Mouse (Mus musculus) hindbrain, embryonic 15.5 days (tissue): ENCODE measurements at regions not wholly inside any gene's neighbourhood (a gene's known extent, or its start where the extent isn't known, plus 50 kb on each side); places are given as distances from the start of the nearest gene placed in this dataset.
A peak's percentile ranks its signal among the peaks of the same experiment; 100 is the strongest.
"Not testable (repeated sequence)": the region's sequence is repeated elsewhere in the genome, so short reads cannot be mapped to it uniquely, and the experiment has no call there.

ENCODE experiments used
- ATAC-seq: fragments of 200-750 bp; cut with Nextera tagmentation; 2 replicates; pipeline ENCODE4 v1.8.0; 2017; ENCODE audit warnings: low read depth, moderate number of reproducible peaks, moderate TSS enrichment; ENCODE audit not compliant: low FRiP score
- H3K27ac ChIP-seq: fragments of 300-500 bp; sonication (generic); replicated peaks from 2 replicates; pipeline ENCODE4 v1.5.1; 2015; ENCODE audit warnings: mild to moderate bottlenecking, inconsistent platforms
- H3K27me3 ChIP-seq: fragments of 300-500 bp; sonication (generic); 2 replicates; pipeline ENCODE4 v1.6.1; 2015; ENCODE audit warnings: control low read depth, inconsistent platforms
- H3K36me3 ChIP-seq: fragments of 300-500 bp; sonication (generic); 2 replicates; pipeline ENCODE4 v1.6.1; 2015; ENCODE audit warnings: control low read depth, inconsistent platforms
- H3K4me1 ChIP-seq: fragments of 300-500 bp; sonication (generic); replicated peaks from 2 replicates; pipeline ENCODE4 v1.6.1; 2015; ENCODE audit warnings: control low read depth, inconsistent platforms
- H3K4me2 ChIP-seq: fragments of 300-500 bp; sonication (generic); 2 replicates; pipeline ENCODE4 v1.6.1; 2015; ENCODE audit warnings: moderate library complexity, mild to moderate bottlenecking, inconsistent platforms
- H3K4me3 ChIP-seq: fragments of 300-500 bp; sonication (generic); 2 replicates; pipeline ENCODE4 v1.5.1; 2015; ENCODE audit warnings: mild to moderate bottlenecking, inconsistent platforms
- H3K9ac ChIP-seq: fragments of 300-500 bp; sonication (generic); 2 replicates; pipeline ENCODE4 v1.6.1; 2015; ENCODE audit warnings: inconsistent platforms
- H3K9me3 ChIP-seq: fragments of 300-500 bp; sonication (generic); 2 replicates; pipeline ENCODE4 v1.6.1; 2016; ENCODE audit warnings: control low read depth, inconsistent platforms
- WGBS: fragments of 180-500 bp; shearing (Covaris S2); methylation state at CpG from one replicate; pipeline ENCODE4 v1.1.7; 2015; 5-methylcytosine and 5-hydroxymethylcytosine counted together

DNA sequence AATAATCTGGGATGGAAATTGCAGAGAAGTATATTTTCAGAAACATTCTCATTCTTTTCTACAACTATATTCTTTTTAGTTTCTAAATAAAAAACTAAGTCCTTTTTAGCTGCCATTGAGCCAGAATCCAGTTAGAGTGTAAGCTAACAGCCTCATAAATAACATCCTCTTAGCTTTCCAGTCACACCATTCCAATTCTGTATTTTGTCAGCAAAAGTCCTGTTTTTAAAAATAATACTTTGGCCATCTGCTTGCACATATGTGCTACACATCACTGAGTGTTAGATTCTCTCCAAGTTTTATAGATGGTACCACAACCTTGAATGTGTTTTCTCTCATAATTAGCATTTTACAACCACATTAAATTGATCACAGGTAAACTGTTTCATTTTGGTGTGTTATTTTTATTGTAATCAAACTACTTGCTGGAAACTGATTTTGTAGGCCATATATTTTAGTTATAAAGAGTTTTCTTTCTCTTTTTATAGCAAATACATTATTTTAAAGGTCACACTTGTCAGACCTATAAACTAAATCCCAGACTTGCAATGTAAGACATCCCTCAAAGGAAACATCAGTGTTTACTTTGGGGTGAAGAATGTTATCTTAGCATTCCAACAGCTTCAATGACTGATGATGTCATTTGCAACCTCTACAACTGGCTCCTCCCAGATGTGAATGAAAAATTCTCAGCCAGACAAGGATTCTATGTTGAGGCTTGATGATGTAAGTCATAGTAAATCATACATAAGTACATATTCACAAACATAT is 1878.9 kb upstream of the Flrt2 start:
- no peak for ATAC-seq
- no peak overlapping the region for H3K4me3 ChIP-seq

DNA sequence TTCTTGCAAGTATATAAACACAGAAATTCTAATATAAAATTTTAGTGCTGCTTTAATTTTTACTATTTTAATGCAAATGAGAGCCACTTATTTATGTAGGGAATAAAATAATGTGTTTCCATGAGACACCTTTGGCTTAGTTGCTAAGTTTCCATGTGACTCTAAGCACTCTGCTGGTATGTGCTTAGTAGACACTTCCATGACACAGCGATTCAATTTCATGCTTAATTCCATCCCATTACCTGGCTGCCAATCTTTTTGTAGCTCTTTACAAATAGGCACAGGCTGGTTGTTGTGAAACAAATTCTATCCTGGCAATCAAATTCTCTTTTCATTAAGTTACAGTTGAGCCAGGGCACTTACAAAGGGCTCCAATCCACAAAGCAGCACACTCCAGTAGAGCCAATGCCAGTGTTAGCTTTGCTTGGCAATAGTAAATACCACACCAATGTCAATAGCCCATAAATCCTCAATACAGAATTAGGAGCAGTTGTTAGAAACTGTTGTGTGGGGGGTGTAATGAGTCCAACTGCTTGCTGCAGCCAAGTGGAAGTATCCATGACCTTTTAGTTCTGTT is 1841.0 kb upstream of the Flrt2 start:
- H3K36me3 ChIP-seq, result no peaks in the 10 kb centered on the region
- no peak overlapping the region for H3K4me2 ChIP-seq
- H3K9ac ChIP-seq, result no peak overlapping the region
- H3K4me3 ChIP-seq, result no peak overlapping the region
- 0 out of 2 replicates have a peak, but pooled peaks cover 3% of the 10 kb centered on the region for H3K4me1 ChIP-seq
- H3K27me3 ChIP-seq, result 0 out of 2 replicates have a peak, but pooled peaks cover 4% of the 10 kb centered on the region
- 21% methylated on average over 1 of the region's 1 CpGs for WGBS
- no peaks in the 10 kb centered on the region for H3K9me3 ChIP-seq
- peak; percentile 73; the same call in 1 of the 2 replicates for ATAC-seq
- no peak overlapping the region for H3K27ac ChIP-seq

More for the DNA sequence above, 1878.9 kb upstream of the Flrt2 start:
- Histone ChIP-seq H3K9ac (no peak overlapping the region), H3K27me3 (no peaks in the 10 kb centered on the region), H3K9me3 (no peaks in the 10 kb centered on the region), H3K4me2 (no peak overlapping the region), H3K36me3 (no peaks in the 10 kb centered on the region), H3K4me1 (no peaks in the 10 kb centered on the region), H3K27ac (no peak overlapping the region)

DNA sequence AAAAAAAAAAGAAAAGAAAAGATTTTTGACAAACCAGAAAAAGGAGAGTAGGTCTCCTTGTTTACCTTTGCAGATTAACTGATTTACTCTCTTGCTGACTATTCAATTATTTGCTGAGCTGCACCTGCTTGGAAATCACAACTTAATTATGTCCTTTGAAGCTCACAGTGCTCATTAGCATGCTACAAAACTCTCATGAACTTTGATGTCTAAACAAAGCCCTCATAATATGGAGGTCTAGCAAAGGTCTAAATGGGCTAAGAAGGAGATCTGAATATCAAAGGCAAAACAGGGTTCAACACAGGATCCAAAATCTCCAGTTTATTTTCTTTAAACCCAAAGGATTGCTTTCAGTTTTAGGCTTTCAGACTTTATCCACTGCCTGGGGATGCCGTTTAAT is 1840.4 kb upstream of the Flrt2 start:
- Histone ChIP-seq H3K27ac (no peak overlapping the region), H3K9me3 (no peaks in the 10 kb centered on the region), H3K9ac (no peak overlapping the region), H3K4me1 (0 out of 2 replicates have a peak, but pooled peaks cover 3% of the 10 kb centered on the region), H3K4me3 (no peak overlapping the region), H3K4me2 (no peak overlapping the region), H3K36me3 (no peaks in the 10 kb centered on the region), H3K27me3 (0 out of 2 replicates have a peak, but pooled peaks cover 4% of the 10 kb centered on the region)
- ATAC-seq, result no peak
- 33% methylated on average over 1 of the region's 1 CpGs for WGBS

DNA sequence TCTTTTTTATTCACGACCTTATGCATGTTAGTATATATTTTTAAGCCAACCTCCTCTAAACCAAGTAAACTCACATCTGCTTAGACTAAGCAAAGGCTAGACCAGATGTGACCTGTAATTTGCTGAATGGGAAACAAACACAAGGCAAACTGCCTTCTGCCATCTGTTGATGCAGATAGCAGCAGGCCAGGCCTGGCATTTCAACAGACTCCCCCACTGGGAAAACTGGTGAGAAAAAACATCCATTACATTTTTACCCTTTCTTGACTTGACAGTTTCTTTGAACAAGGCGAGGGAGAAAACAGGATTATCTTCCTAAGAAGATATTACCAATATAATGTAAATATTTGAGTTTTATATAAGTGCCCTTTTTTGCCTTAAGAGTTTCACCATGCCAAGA is 1806.1 kb upstream of the Flrt2 start:
- Histone ChIP-seq H3K9me3 (no peaks in the 10 kb centered on the region), H3K4me2 (no peak overlapping the region), H3K9ac (no peak overlapping the region), H3K27ac (no peak overlapping the region), H3K4me1 (no peaks in the 10 kb centered on the region), H3K4me3 (no peak overlapping the region), H3K36me3 (no peaks in the 10 kb centered on the region), H3K27me3 (no peaks in the 10 kb centered on the region)
- ATAC-seq, result no peak
- 69% methylated on average over 2 of the region's 2 CpGs for WGBS

- H3K36me3 ChIP-seq, result no peaks in the 10 kb centered on the region
- H3K4me1 ChIP-seq, result no peaks in the 10 kb centered on the region
- no peak overlapping the region for H3K9ac ChIP-seq
- H3K4me3 ChIP-seq, result no peak overlapping the region
- H3K9me3 ChIP-seq, result no peaks in the 10 kb centered on the region
- no peaks in the 10 kb centered on the region for H3K27me3 ChIP-seq
- 87% methylated on average over 3 of the region's 3 CpGs for WGBS
- no peak for ATAC-seq
- no peak overlapping the region for H3K4me2 ChIP-seq
- no peak overlapping the region for H3K27ac ChIP-seq
Observed at GRCm38 (mm10) chr12:93890109-93890508, 1801.9 kb upstream of the Flrt2 start.

DNA sequence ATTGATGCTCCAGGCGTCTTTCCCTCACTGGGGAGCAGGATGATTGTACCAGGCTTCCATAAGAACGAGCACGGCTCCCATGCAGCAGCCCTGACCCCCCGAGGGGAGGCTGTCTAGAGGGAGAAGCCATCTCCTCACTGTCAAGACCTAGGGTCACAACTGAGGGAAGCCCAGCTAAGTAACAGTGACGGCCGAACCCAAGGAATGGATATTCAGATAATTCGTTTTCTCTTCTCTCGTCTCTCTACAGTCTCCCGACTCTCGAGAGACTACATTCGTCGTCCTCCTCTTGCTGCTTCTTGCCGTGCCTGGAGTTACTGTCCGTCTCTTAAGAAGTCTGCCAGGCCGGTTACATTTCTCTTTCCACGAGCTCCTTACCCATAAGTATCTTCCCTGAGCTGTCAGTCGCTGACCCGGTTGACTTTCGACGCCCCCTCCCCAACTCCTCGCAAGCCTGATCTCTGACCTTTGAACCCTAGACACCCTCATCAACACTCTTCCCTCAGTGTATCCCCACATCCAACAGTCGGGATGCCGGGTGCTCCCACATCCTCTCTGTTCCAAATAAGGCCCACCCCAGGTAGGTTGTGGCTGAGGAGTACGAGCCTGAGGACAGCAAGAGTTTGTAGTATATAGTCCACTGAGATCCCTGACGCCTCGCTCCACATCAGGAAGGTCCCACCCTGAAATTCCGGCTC is 1763.3 kb upstream of the Flrt2 start:
- not testable (repeated sequence) for H3K27me3 ChIP-seq, H3K9ac ChIP-seq, H3K4me2 ChIP-seq, H3K27ac ChIP-seq, H3K4me3 ChIP-seq, H3K9me3 ChIP-seq, H3K36me3 ChIP-seq, H3K4me1 ChIP-seq
- WGBS, result 71% methylated on average over 1 of the region's 27 CpGs
- ATAC-seq, result peak; percentile 90

- H3K4me2 ChIP-seq, H3K4me3 ChIP-seq, H3K9ac ChIP-seq, H3K9me3 ChIP-seq, H3K27me3 ChIP-seq, H3K4me1 ChIP-seq, ATAC-seq, H3K36me3 ChIP-seq, H3K27ac ChIP-seq: not testable (repeated sequence)
- WGBS, result 98% methylated on average over 5 of the region's 7 CpGs
Observed at GRCm38 (mm10) chr12:93929239-93929563, 1762.8 kb upstream of the Flrt2 start.

DNA sequence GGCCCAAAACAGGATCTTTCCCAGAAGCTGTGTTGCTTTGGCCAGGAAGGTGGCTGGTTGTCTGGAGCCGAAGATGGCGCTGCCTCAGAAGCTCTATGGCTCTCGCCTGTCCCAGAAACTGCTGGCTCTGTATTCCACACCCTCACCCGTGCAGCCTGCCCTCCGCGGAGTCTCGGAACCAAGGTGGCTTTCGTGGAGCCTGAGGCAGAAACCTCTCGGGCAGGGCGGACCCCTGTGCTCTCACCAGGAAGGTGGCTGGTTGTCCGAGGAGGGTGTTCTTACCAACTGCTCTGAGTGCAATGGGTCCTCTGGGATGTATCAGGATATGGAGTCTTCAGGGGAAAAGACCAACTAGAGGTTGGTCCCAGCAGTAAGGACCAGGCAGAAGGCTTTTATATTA is 1761.8 kb upstream of the Flrt2 start:
- 91% methylated on average over 11 of the region's 11 CpGs for WGBS
- H3K27ac ChIP-seq, H3K36me3 ChIP-seq, H3K9me3 ChIP-seq, H3K27me3 ChIP-seq, H3K4me1 ChIP-seq, H3K9ac ChIP-seq, ATAC-seq, H3K4me2 ChIP-seq, H3K4me3 ChIP-seq: not testable (repeated sequence)

DNA sequence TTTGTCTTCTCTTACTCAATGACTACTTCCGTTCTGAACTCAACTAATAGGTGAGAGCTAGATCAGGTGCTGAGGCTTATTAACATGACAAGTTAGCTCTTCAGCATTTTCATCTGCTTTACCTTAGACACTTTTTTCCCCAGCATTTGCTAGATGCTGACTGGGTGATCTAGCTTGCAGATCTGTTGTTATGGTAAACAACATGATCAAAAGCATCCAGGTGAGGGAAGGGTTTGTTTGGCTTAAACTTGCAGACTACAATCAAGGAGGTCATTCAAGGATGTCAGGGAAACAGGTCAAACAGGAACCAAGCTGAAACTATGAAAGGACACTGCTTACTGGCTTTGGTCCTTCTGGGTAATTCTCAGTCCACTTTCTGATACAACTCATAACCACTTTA is 1731.2 kb upstream of the Flrt2 start:
- no peak overlapping the region for H3K4me2 ChIP-seq
- no peak overlapping the region for H3K27ac ChIP-seq
- 89% methylated on average over 1 of the region's 1 CpGs for WGBS
- no peak overlapping the region for H3K4me3 ChIP-seq
- no peaks in the 10 kb centered on the region for H3K4me1 ChIP-seq
- no peaks in the 10 kb centered on the region for H3K27me3 ChIP-seq
- no peaks in the 10 kb centered on the region for H3K9me3 ChIP-seq
- no peak overlapping the region for H3K9ac ChIP-seq
- ATAC-seq, result no peak
- H3K36me3 ChIP-seq, result no peaks in the 10 kb centered on the region

GRCm38 (mm10) chr12:93981307-93981706 is 1710.7 kb upstream of the Flrt2 start:
- Histone ChIP-seq H3K27ac (no peak overlapping the region), H3K4me1 (no peaks in the 10 kb centered on the region), H3K9me3 (no peaks in the 10 kb centered on the region), H3K4me2 (no peak overlapping the region), H3K4me3 (no peak overlapping the region), H3K27me3 (no peaks in the 10 kb centered on the region), H3K9ac (no peak overlapping the region), H3K36me3 (no peaks in the 10 kb centered on the region)
- ATAC-seq, result no peak
- WGBS, result 73% methylated on average over 1 of the region's 1 CpGs

DNA sequence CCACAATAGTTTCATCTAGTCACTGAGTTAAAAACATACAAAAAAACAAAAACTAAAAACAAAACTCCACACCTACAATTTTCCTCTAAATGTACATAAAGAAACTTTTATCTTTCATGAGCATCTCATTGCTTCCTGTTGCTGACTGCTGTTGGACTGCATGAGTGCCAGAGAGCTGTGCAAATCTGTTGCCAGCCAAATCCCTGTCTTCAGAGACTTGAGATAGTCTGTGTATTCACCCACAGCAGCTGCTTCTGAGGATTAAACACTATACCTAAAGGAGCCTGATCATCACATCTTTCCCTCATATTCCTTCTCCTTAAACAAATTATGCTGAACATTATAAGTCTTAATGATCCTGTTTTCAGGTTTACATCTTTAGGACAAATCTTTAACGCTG is 1700.5 kb upstream of the Flrt2 start:
- H3K36me3 ChIP-seq, result no peaks in the 10 kb centered on the region
- H3K4me1 ChIP-seq, result no peaks in the 10 kb centered on the region
- H3K9me3 ChIP-seq, result no peaks in the 10 kb centered on the region
- H3K27ac ChIP-seq, result no peak overlapping the region
- H3K4me3 ChIP-seq, result no peak overlapping the region
- WGBS, result 80% methylated on average over 1 of the region's 1 CpGs
- H3K9ac ChIP-seq, result no peak overlapping the region
- H3K4me2 ChIP-seq, result no peak overlapping the region
- no peak for ATAC-seq
- no peaks in the 10 kb centered on the region for H3K27me3 ChIP-seq

- Histone ChIP-seq H3K27me3 (no peaks in the 10 kb centered on the region), H3K9me3 (no peaks in the 10 kb centered on the region), H3K9ac (no peak overlapping the region), H3K36me3 (no peaks in the 10 kb centered on the region), H3K27ac (no peak overlapping the region), H3K4me2 (no peak overlapping the region), H3K4me1 (no peaks in the 10 kb centered on the region), H3K4me3 (no peak overlapping the region)
- ATAC-seq, result no peak
- 88% methylated on average over 6 of the region's 6 CpGs for WGBS
Observed at GRCm38 (mm10) chr12:93993875-93994274, 1698.2 kb upstream of the Flrt2 start.
